Mouse (Mus musculus) heart, adult 2 months (tissue): ENCODE results near the gene Fbxo34. TPM values are rescaled to one million over a fixed set of nuclear protein-coding genes. Genes with fewer than 3 reads are reported as not detected.

ENCODE experiments used
- DNase-seq, 2 experiments: peaks; one replicate each; pipeline ENCODE4 v3.0.0; 2021
- H3K27ac ChIP-seq: fragments of 200-600 bp; 2 replicates; pipeline ENCODE4 v1.8.1; 2022
- H3K27me3 ChIP-seq: fragments of 200-500 bp; 2 replicates; pipeline ENCODE4 v1.6.1; 2012; ENCODE audit warnings: mild to moderate bottlenecking, low read length, inconsistent platforms, mixed read lengths; ENCODE audit not compliant: control insufficient read depth, insufficient read depth
- H3K36me3 ChIP-seq: fragments of 200-500 bp; 2 replicates; pipeline ENCODE4 v1.6.1; 2012; ENCODE audit warnings: low read length, inconsistent platforms; ENCODE audit not compliant: control insufficient read depth, insufficient read depth
- H3K4me1 ChIP-seq: fragments of 200-500 bp; 2 replicates; pipeline ENCODE4 v1.6.1; 2011; ENCODE audit warnings: low read length; ENCODE audit not compliant: control insufficient read depth, insufficient read depth
- H3K4me3 ChIP-seq: fragments of 200-600 bp; 2 replicates; pipeline ENCODE4 v1.8.1; 2022
- H3K79me2 ChIP-seq: fragments of 200-500 bp; replicated peaks from 2 replicates; pipeline ENCODE4 v1.6.1; 2012; ENCODE audit warnings: mild to moderate bottlenecking, inconsistent platforms, low read length, moderate library complexity, mixed read lengths; ENCODE audit not compliant: control insufficient read depth, insufficient read depth
- H3K9ac ChIP-seq: fragments of 200-500 bp; 2 replicates; pipeline ENCODE4 v1.6.1; 2012; ENCODE audit warnings: low read depth, mild to moderate bottlenecking, control low read depth, inconsistent platforms, low read length, mixed read lengths
- CTCF ChIP-seq: fragments of 200-600 bp; IDR thresholded peaks from 2 replicates; pipeline ENCODE4 v1.8.1; 2022; ENCODE audit warnings: antibody characterized with exemption, mild to moderate bottlenecking, moderate library complexity
- EP300 ChIP-seq: fragments of 200-500 bp; IDR thresholded peaks from 2 replicates; pipeline ENCODE4 v1.6.1; 2011; ENCODE audit warnings: low read depth, low read length, control low read depth; ENCODE audit not compliant: insufficient read depth
- POLR2A ChIP-seq: fragments of 200-500 bp; IDR thresholded peaks from 2 replicates; pipeline ENCODE4 v1.6.1; 2011; ENCODE audit warnings: mild to moderate bottlenecking, low read depth, low read length, control low read depth; ENCODE audit not compliant: insufficient read depth
- WGBS: fragments of 180-500 bp; shearing (Covaris S2); methylation state at CpG from one replicate; pipeline ENCODE4 v1.1.7; 2018; 5-methylcytosine and 5-hydroxymethylcytosine counted together
- intact Hi-C: fragments of 180-260 bp; cut with DNase I; formaldehyde crosslinking; loops from one replicate; pipeline ENCODE4 v1.15.1; 2025
- polyA plus RNA-seq: library from polyadenylated mRNA; depleted of rRNA; stranded (reverse); fragments of >200 nt; gene quantifications from 2 replicates; pipeline ENCODE4 v1.2.3, GENCODE M21; 2012
- total RNA-seq, 2 experiments: library from RNA; stranded (reverse); gene quantifications; 2 replicates each; pipeline ENCODE4 v1.2.3; 2021

Fbxo34 gene
- total and polyA plus RNA-seq, 3 experiments = 7.4 to 11.3 (median 10.3) TPM

- peak overlapping the region; percentile 34; the same call in 1 of the 2 replicates for H3K27ac ChIP-seq
Measured at GRCm38 (mm10) chr14:47489310-47490097, 39.3 kb downstream of the Fbxo34 start.

GRCm38 (mm10) chr14:47490732-47491131, 40.5 kb downstream of the Fbxo34 start:
- peaks cover 18% of the 10 kb centered on the region for H3K4me1 ChIP-seq
- no peak overlapping the region for H3K4me3 ChIP-seq
- WGBS = 94% methylated on average over 2 of the region's 2 CpGs
- intact Hi-C loops = no loop called here
- TF ChIP-seq EP300 = no peak
- TF ChIP-seq CTCF = no peak
- no peak for TF ChIP-seq POLR2A
- no peak overlapping the region for H3K9ac ChIP-seq
- peaks cover 10% of the 10 kb centered on the region for H3K79me2 ChIP-seq
- no peak overlapping the region for H3K27ac ChIP-seq
- peaks cover 13% of the 10 kb centered on the region for H3K36me3 ChIP-seq
- no peaks in the 10 kb centered on the region for H3K27me3 ChIP-seq
- DNase-seq = no peak

More at GRCm38 (mm10) chr14:47489310-47490097, 39.3 kb downstream of the Fbxo34 start:
- Histone ChIP-seq H3K27me3 (no peaks in the 10 kb centered on the region), H3K9ac (peak overlapping the region; percentile 31; the same call in 1 of the 2 replicates), H3K4me1 (peaks cover 21% of the 10 kb centered on the region), H3K36me3 (peaks cover 15% of the 10 kb centered on the region), H3K79me2 (peaks cover 9% of the 10 kb centered on the region), H3K4me3 (no peak overlapping the region)
- DNase-seq = no peak
- TF ChIP-seq CTCF = no peak
- WGBS = 28% methylated on average over 10 of the region's 10 CpGs
- intact Hi-C loops = no loop called here

DNA sequence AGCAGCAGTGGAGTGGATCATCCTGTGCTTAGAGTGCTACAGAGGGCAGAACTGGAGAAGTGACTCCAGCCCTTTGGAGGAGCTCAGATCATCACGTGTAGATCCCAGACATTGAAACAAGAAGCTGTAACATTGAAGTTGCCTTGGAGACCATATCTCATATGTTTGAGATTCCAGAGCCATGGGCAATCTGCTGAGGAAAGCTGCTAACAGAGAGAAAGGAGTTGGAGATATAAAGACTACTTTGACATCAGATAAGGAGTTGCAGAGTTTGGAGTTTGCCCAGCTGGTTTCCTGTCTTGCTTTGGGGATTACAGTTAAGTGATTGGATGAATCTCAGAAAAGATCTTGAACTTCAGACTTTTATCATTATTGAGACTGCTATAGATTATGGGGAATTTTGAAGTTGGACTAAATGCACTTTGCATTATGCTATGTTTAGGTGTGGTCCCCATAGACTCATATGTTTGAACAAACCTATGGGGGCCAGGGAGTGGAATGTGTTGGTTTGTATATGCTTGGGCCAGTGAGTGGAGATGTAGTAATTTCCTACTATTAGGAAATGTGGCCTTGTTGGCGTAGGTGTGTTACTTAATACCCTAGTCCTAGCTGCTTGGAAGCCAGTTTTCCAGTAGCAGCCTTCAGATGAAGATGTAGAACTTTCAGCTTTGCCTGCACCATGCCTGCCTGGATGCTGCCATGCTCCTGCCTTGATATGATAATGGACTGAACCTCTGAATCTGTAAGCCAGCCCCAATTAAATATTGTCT, 43.6 kb downstream of the Fbxo34 start:
- TF ChIP-seq CTCF (no peak), EP300 (no peak), POLR2A (no peak)
- H3K9ac ChIP-seq = no peak overlapping the region
- 70% methylated on average over 2 of the region's 2 CpGs for WGBS
- H3K79me2 ChIP-seq = peaks cover 8% of the 10 kb centered on the region
- peaks cover 13% of the 10 kb centered on the region for H3K36me3 ChIP-seq
- H3K27me3 ChIP-seq = no peaks in the 10 kb centered on the region
- no peak overlapping the region for H3K4me3 ChIP-seq
- no peak for DNase-seq
- intact Hi-C loops = no loop called here
- H3K4me1 ChIP-seq = peaks cover 13% of the 10 kb centered on the region
- H3K27ac ChIP-seq = no peak overlapping the region

DNA sequence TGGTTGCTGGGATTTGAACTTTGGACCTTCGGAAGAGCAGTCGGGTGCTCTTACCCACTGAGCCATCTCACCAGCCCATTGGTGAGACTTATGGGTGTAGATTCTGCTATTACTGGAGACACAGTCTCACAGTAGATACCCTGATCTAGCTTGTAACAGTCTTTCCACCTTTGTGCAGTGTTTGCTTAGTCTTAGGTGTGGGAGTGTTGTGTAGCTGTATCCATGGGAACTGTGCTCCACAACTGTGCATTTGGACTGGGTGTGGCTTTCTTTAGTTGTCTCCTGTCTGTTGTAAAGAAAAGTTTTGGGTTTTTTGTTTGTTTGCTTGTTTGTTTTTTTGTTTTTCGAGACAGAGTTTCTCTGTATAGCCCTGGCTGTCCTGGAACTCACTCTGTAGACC, 45.7 kb downstream of the Fbxo34 start:
- whole genome bisulfite sequencing = 96% methylated on average over 3 of the region's 3 CpGs
- no peak for TF ChIP-seq POLR2A
- TF ChIP-seq CTCF = no peak
- no peak for TF ChIP-seq EP300
- Histone ChIP-seq H3K4me1 (peaks cover 4% of the 10 kb centered on the region), H3K4me3 (no peak overlapping the region), H3K9ac (no peak overlapping the region), H3K27ac (no peak overlapping the region), H3K79me2 (peaks cover 10% of the 10 kb centered on the region), H3K36me3 (peaks cover 9% of the 10 kb centered on the region), H3K27me3 (no peaks in the 10 kb centered on the region)
- DNase-seq = no peak
- intact Hi-C loops = no loop called here

DNA sequence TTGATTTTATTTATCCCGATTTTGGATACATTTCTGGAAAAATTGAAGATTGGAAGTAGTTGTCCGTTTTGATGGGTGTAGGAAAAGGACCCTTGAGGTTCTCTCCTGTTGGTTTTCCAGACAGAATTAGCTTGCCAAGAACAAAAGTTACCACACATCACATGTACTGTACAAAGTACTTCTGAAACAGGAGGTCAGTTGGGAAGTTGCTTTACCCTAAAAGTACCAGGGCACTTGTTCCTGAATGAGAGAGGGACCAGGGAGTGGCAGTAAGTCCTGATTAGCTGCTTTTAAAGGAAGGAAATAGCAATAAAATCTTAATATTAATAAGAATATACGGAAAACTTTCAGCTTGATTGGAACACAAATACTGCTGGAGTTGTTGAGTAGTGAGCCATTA, 46.9 kb downstream of the Fbxo34 start:
- no peaks in the 10 kb centered on the region for H3K27me3 ChIP-seq
- H3K27ac ChIP-seq = peak overlapping the region; percentile 42; the same call in 1 of the 2 replicates
- peaks cover 7% of the 10 kb centered on the region for H3K79me2 ChIP-seq
- H3K36me3 ChIP-seq = peaks cover 9% of the 10 kb centered on the region
- H3K4me3 ChIP-seq = no peak overlapping the region
- 40% methylated on average over 3 of the region's 3 CpGs for WGBS
- no peak for DNase-seq
- TF ChIP-seq CTCF = no peak
- TF ChIP-seq POLR2A = no peak
- H3K9ac ChIP-seq = no peak overlapping the region
- intact Hi-C loops = no loop called here
- peaks cover 4% of the 10 kb centered on the region for H3K4me1 ChIP-seq

DNA sequence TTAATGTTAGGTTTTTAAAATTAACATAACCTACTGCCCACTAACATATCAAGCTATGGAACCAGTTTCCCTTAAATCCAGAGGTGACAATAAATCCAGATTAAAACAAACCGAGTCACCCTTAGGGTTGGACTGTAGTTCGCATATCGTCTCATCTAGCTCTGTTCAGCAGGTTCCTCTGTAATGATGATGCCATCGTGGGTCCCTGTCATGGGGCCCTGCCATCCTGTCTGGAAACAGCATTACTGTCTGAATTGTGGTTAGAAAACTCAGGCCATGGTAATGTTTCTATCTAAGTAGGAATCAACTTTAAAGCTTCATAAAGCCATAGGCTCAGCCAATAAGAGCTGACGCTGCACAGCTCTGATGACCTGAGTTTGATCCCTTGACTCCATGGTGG, 48.4 kb downstream of the Fbxo34 start:
- DNase-seq = no peak
- TF ChIP-seq POLR2A = no peak
- no peak for TF ChIP-seq EP300
- no peak for TF ChIP-seq CTCF
- Histone ChIP-seq H3K9ac (no peak overlapping the region), H3K36me3 (peaks cover 9% of the 10 kb centered on the region), H3K4me1 (peaks cover 5% of the 10 kb centered on the region), H3K27ac (no peak overlapping the region), H3K79me2 (peaks cover 7% of the 10 kb centered on the region), H3K4me3 (no peak overlapping the region), H3K27me3 (no peaks in the 10 kb centered on the region)
- intact Hi-C loops = no loop called here
- 79% methylated on average over 5 of the region's 5 CpGs for WGBS
